Mouse (Mus musculus) myocyte (in vitro differentiated cells): ENCODE data around the gene Lekr1.

Experiments
- MAX ChIP-seq: IDR thresholded peaks from one replicate; pipeline ENCODE4 v1.6.1; 2011; ENCODE audit warnings: low read depth, mild to moderate bottlenecking, control low read depth
- POLR2A ChIP-seq: IDR thresholded peaks from one replicate; pipeline ENCODE4 v1.6.1; 2011; ENCODE audit warnings: low read depth, mild to moderate bottlenecking, control low read depth, moderate library complexity; ENCODE audit not compliant: insufficient read length
- REST ChIP-seq: IDR thresholded peaks from one replicate; pipeline ENCODE4 v1.6.1; 2011; ENCODE audit warnings: mild to moderate bottlenecking, control low read depth, moderate library complexity; ENCODE audit not compliant: insufficient read depth, insufficient read length
- TCF12 ChIP-seq: IDR thresholded peaks from one replicate; pipeline ENCODE4 v1.6.1; 2011; ENCODE audit warnings: mild to moderate bottlenecking, control low read depth; ENCODE audit not compliant: poor library complexity, insufficient read depth, severe bottlenecking

DNA sequence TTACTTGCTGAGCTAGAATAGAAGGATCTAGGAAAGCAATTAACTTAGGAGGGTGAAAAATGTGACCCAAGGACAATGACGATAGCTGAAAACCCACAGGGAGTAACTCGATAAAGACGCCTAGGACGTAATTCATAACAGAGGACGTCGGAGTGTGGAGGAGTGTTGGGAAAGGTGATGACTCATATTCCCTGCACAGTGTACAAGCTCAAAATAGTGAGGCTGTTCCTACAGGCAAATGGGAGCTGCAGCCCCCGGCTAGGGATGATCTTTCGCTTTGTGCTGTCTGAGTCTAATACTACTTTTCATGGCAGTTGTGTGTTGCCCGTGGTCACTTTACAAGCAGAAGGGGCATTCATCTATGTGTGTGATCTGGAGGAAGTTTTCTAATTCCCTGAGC lies 30.0 kb upstream of the Lekr1 start:
- TF ChIP-seq POLR2A: no peak
- TF ChIP-seq TCF12: no peak
- TF ChIP-seq REST: no peak
- TF ChIP-seq MAX: no peak
